Mouse (Mus musculus) heart, postnatal 0 days (tissue): ENCODE results near the gene Lxn. TPM values are rescaled to one million over a fixed set of nuclear protein-coding genes. Genes with fewer than 3 reads are reported as not detected.

ENCODE experiments used
- ATAC-seq: fragments of 200-750 bp; cut with Nextera tagmentation; 2 replicates; pipeline ENCODE4 v1.8.0; 2017; ENCODE audit warnings: low read depth, moderate number of reproducible peaks, moderate library complexity; ENCODE audit not compliant: insufficient read depth
- DNase-seq: peaks from one replicate; pipeline ENCODE4 v3.0.0-alpha.2; 2016; ENCODE audit warnings: low spot score
- H3K27ac ChIP-seq: fragments of 300-500 bp; sonication (generic); 2 replicates; pipeline ENCODE4 v1.5.1; 2014; ENCODE audit warnings: low read depth, mild to moderate bottlenecking
- H3K27me3 ChIP-seq: fragments of 300-500 bp; sonication (generic); 2 replicates; pipeline ENCODE4 v1.6.1; 2014; ENCODE audit warnings: low read length, mixed read lengths; ENCODE audit not compliant: control insufficient read depth, insufficient read depth
- H3K36me3 ChIP-seq: fragments of 300-500 bp; sonication (generic); replicated peaks from 2 replicates; pipeline ENCODE4 v1.6.1; 2014; ENCODE audit warnings: low read length, mixed read lengths; ENCODE audit not compliant: control insufficient read depth, insufficient read depth
- H3K4me1 ChIP-seq: fragments of 300-500 bp; sonication (generic); 2 replicates; pipeline ENCODE4 v1.6.1; 2014; ENCODE audit warnings: antibody characterized with exemption; ENCODE audit not compliant: control insufficient read depth, insufficient read depth
- H3K4me2 ChIP-seq: fragments of 300-500 bp; sonication (generic); 2 replicates; pipeline ENCODE4 v1.6.1; 2014; ENCODE audit warnings: low read depth, mild to moderate bottlenecking, low read length, moderate library complexity
- H3K4me3 ChIP-seq: fragments of 300-500 bp; sonication (generic); 2 replicates; pipeline ENCODE4 v1.5.1; 2014; ENCODE audit warnings: low read depth, low read length
- H3K9ac ChIP-seq: fragments of 300-500 bp; sonication (generic); replicated peaks from 2 replicates; pipeline ENCODE4 v1.6.1; 2014; ENCODE audit warnings: low read depth, low read length, mixed read lengths
- H3K9me3 ChIP-seq: fragments of 300-500 bp; sonication (generic); replicated peaks from 2 replicates; pipeline ENCODE4 v1.6.1; 2016; ENCODE audit warnings: low read length; ENCODE audit not compliant: control insufficient read depth
- CTCF ChIP-seq: IDR thresholded peaks from 2 replicates; pipeline ENCODE4 v1.5.1; 2016; ENCODE audit warnings: antibody characterized with exemption, control low read depth, low read depth
- EP300 ChIP-seq: IDR thresholded peaks from 2 replicates; pipeline ENCODE4 v1.6.1; 2016; ENCODE audit warnings: antibody characterized with exemption, low read depth
- WGBS: fragments of 180-500 bp; shearing (Covaris S2); extraction: QIAGEN DNeasy Blood & Tissue Kit; methylation state at CpG from one replicate; pipeline ENCODE4 v1.1.7; 2014; 5-methylcytosine and 5-hydroxymethylcytosine counted together
- polyA plus RNA-seq: library from polyadenylated mRNA; unstranded; fragments of >200 nt; fragmentation: Nextera tagmentation; extraction: Ambion mirVana; gene quantifications from 2 replicates; pipeline ENCODE4 v1.2.1, GENCODE M21; 2015
- total RNA-seq: library from RNA; depleted of rRNA; stranded (reverse); fragments of >200 nt; gene quantifications from 2 replicates; pipeline ENCODE4 v1.2.3, GENCODE M21; 2014; ENCODE audit warnings: low replicate concordance; rRNA removed

The Lxn gene
- total RNA-seq = 10.2 and 22.5 TPM in 2 replicates
- polyA plus RNA-seq = 44.1 and 47.2 TPM in 2 replicates

GRCm38 (mm10) chr3:67463450-67464372 is at the start of gene Lxn:
Gene Lxn (minus strand): TSS chr3:67463926.
- peaks cover 5% of the 10 kb centered on the region; the same call in 1 of the 2 replicates for H3K4me1 ChIP-seq
- H3K27ac ChIP-seq = peak within 1 kb of the TSS; percentile 75
- peak within 1 kb of the TSS; percentile 95 for H3K4me2 ChIP-seq
- peaks cover 43% of the 10 kb centered on the region for H3K36me3 ChIP-seq
- 1% methylated on average over 43 of the region's 43 CpGs for WGBS
- peak within 1 kb of the TSS; percentile 80 for H3K4me3 ChIP-seq
- no peaks in the 10 kb centered on the region for H3K27me3 ChIP-seq
- DNase-seq = peak; percentile 63
- peak within 1 kb of the TSS; percentile 72 for H3K9ac ChIP-seq
- no peak for TF ChIP-seq EP300
- peak; percentile 16; the same call in 1 of the 2 replicates for TF ChIP-seq CTCF
- peak; percentile 84 for ATAC-seq
- H3K9me3 ChIP-seq = no peaks in the 10 kb centered on the region

GRCm38 (mm10) chr3:67512807-67513206 is 49.1 kb upstream of the Lxn start:
- TF ChIP-seq CTCF (peak; percentile 94), EP300 (no peak)
- H3K4me2 ChIP-seq = no peak overlapping the region
- H3K27ac ChIP-seq = no peak overlapping the region
- under 1% methylated on average over 5 of the region's 5 CpGs for WGBS
- H3K27me3 ChIP-seq = peaks cover 13% of the 10 kb centered on the region; the same call in 1 of the 2 replicates
- no peaks in the 10 kb centered on the region for H3K36me3 ChIP-seq
- peak; percentile 47; the same call in 1 of the 2 replicates for ATAC-seq
- H3K4me1 ChIP-seq = 0 out of 2 replicates have a peak, but pooled peaks cover 5% of the 10 kb centered on the region
- no peaks in the 10 kb centered on the region for H3K9me3 ChIP-seq
- peak; percentile 72 for DNase-seq
- H3K4me3 ChIP-seq = no peak overlapping the region
- H3K9ac ChIP-seq = no peak overlapping the region

GRCm38 (mm10) chr3:67508216-67508892 is 44.6 kb upstream of the Lxn start:
- Histone ChIP-seq H3K4me3 (no peak overlapping the region), H3K9me3 (no peaks in the 10 kb centered on the region), H3K4me2 (no peak overlapping the region), H3K27ac (no peak overlapping the region), H3K4me1 (no peaks in the 10 kb centered on the region), H3K27me3 (no peaks in the 10 kb centered on the region), H3K9ac (no peak overlapping the region), H3K36me3 (no peaks in the 10 kb centered on the region)
- ATAC-seq (no peak), DNase-seq (no peak)
- TF ChIP-seq EP300 (no peak), CTCF (no peak)
- 78% methylated on average over 10 of the region's 10 CpGs for WGBS

- Histone ChIP-seq H3K27me3 (no peaks in the 10 kb centered on the region), H3K4me1 (no peaks in the 10 kb centered on the region), H3K4me3 (no peak overlapping the region), H3K36me3 (no peaks in the 10 kb centered on the region), H3K4me2 (no peak overlapping the region), H3K9me3 (no peaks in the 10 kb centered on the region), H3K9ac (no peak overlapping the region), H3K27ac (no peak overlapping the region)
- no peak for ATAC-seq
- DNase-seq = no peak
- 83% methylated on average over 2 of the region's 2 CpGs for WGBS
- TF ChIP-seq EP300 (no peak), CTCF (no peak)
These were observed 41.6 kb upstream of the Lxn start for GRCm38 (mm10) chr3:67505286-67505685.

- 8% methylated on average over 3 of the region's 3 CpGs for WGBS
- no peaks in the 10 kb centered on the region for H3K27me3 ChIP-seq
These were observed 40.2 kb upstream of the Lxn start for GRCm38 (mm10) chr3:67503878-67504277.

More at GRCm38 (mm10) chr3:67503878-67504277, 40.2 kb upstream of the Lxn start:
- H3K9me3 ChIP-seq = no peaks in the 10 kb centered on the region
- ATAC-seq (no peak), DNase-seq (no peak)
- no peak overlapping the region for H3K4me2 ChIP-seq
- no peak overlapping the region for H3K9ac ChIP-seq
- H3K36me3 ChIP-seq = no peaks in the 10 kb centered on the region
- no peak overlapping the region for H3K4me3 ChIP-seq
- no peak overlapping the region for H3K27ac ChIP-seq
- no peaks in the 10 kb centered on the region for H3K4me1 ChIP-seq
- TF ChIP-seq EP300 (no peak), CTCF (no peak)
